Mouse (Mus musculus) C2C12 (cell line): Measurements from ENCODE around the gene Coro6. TPM values are rescaled to one million over a fixed set of nuclear protein-coding genes. Genes with fewer than 3 reads are reported as not detected.

ENCODE experiments used
- H3K27me3 ChIP-seq: one replicate; pipeline ENCODE4 v1.6.1; 2011; ENCODE audit not compliant: control insufficient read depth, insufficient read depth, insufficient read length
- H3K36me3 ChIP-seq: one replicate; pipeline ENCODE4 v1.6.1; 2011; ENCODE audit not compliant: control insufficient read depth, insufficient read depth
- H3K4me3 ChIP-seq: one replicate; pipeline ENCODE4 v1.5.1; 2011; ENCODE audit warnings: mild to moderate bottlenecking, control low read depth; ENCODE audit not compliant: poor library complexity, insufficient read depth, severe bottlenecking
- H3K79me2 ChIP-seq: one replicate; pipeline ENCODE4 v1.6.1; 2011; ENCODE audit not compliant: control insufficient read depth, insufficient read depth
- H3K79me3 ChIP-seq: one replicate; pipeline ENCODE4 v1.6.1; 2011; ENCODE audit warnings: low read depth, control low read depth
- H3ac ChIP-seq: one replicate; pipeline ENCODE3; 2011; ENCODE audit warnings: low read depth; ENCODE audit not compliant: control insufficient read depth, insufficient read length
- CEBPB ChIP-seq: IDR thresholded peaks from one replicate; pipeline ENCODE4 v1.6.1; 2011; ENCODE audit warnings: low read depth, mild to moderate bottlenecking, control low read depth, moderate library complexity
- CTCF ChIP-seq: IDR thresholded peaks from one replicate; pipeline ENCODE4 v1.5.1; 2011; ENCODE audit not compliant: control insufficient read depth, insufficient read depth, insufficient read length
- FOSL1 ChIP-seq: IDR thresholded peaks from one replicate; pipeline ENCODE4 v1.8.0; 2011; ENCODE audit warnings: mild to moderate bottlenecking, low read length; ENCODE audit not compliant: poor library complexity, insufficient read depth, severe bottlenecking
- MAX ChIP-seq: IDR thresholded peaks from one replicate; pipeline ENCODE4 v1.6.1; 2011; ENCODE audit warnings: mild to moderate bottlenecking, control low read depth
- MYOD1 ChIP-seq: IDR thresholded peaks from one replicate; pipeline ENCODE4 v1.6.1; 2011; ENCODE audit warnings: low read depth; ENCODE audit not compliant: control insufficient read depth, insufficient read length
- MYOG ChIP-seq: IDR thresholded peaks from one replicate; pipeline ENCODE4 v1.6.1; 2011; ENCODE audit not compliant: control insufficient read depth, insufficient read length; ENCODE audit errors: extremely low read depth
- USF1 ChIP-seq: IDR thresholded peaks from one replicate; pipeline ENCODE4 v1.6.1; 2011; ENCODE audit warnings: low read depth, mild to moderate bottlenecking, control low read depth, moderate library complexity
- polyA plus RNA-seq: library from polyadenylated mRNA; unstranded; fragments of >200 nt; fragmentation: generic; extraction: Trizol; gene quantifications from one replicate; pipeline ENCODE4 v1.2.1, GENCODE M21; 2012; ENCODE audit warnings: missing spikeins

Gene Coro6
- polyA plus RNA-seq, 1 experiment, result 12.8 TPM

- H3K79me3 ChIP-seq, result peaks cover 55% of the 10 kb centered on the region
- no peaks in the 10 kb centered on the region for H3K27me3 ChIP-seq
- TF ChIP-seq USF1, result no peak
- no peak for TF ChIP-seq FOSL1
- TF ChIP-seq CTCF, result no peak
- TF ChIP-seq MYOD1, result no peak
- TF ChIP-seq MAX, result no peak
- TF ChIP-seq MYOG, result no peak
- no peak for TF ChIP-seq CEBPB
- H3K36me3 ChIP-seq, result peaks cover 7% of the 10 kb centered on the region
- H3K79me2 ChIP-seq, result peaks cover 71% of the 10 kb centered on the region
- H3ac ChIP-seq, result peak overlapping the region; percentile 83
- H3K4me3 ChIP-seq, result peak overlapping the region; percentile 69
Measured at GRCm38 (mm10) chr11:77492911-77493332, 30.7 kb downstream of the Coro6 start.

DNA sequence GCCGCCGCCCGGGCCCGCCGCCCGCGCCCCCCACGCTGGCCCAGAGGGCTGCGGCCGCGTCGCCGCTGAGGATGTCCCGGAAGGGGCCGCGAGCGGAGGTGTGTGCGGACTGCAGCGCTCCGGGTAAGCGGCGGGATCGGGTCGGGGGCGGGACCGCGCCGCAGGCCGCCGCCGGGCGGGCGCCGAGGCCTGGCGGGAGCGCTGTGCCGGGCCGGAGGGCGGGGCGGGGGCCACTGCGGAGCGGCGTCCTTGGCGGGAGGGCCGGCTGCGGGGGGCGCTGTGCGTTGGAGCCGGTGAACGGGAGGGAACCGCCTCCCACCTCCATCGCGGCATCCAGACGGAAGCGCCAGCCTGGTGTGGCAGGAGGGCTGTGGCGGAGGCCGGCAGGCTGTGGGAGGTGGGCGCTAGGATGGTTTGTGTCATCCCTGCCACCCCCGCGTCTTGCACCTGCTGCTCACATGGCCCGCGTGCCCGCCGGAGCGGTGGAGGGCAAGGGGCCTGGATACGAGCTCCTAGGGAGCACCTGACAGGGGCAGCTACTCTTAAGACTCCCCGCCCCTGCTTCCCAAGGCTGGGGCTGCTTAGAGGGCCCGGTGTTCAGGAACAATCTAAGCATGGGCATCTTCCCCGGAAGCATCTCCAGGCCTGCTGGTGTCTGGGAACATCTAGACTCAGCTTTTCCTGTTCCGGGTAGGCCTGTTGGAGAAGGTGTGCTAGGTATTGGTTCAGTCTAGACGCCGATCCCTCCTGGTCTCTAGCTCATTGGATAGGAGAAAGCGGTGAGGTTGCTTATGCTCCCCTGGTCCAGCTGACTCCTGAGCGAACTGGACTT lies 31.5 kb downstream of the Coro6 start, which contains the start of gene Git1:
Gene Git1, plus strand, starts transcription at position 51 of the 832 bp plus-strand sequence.
- peaks cover 54% of the 10 kb centered on the region for H3K79me3 ChIP-seq
- H3K79me2 ChIP-seq, result peaks cover 71% of the 10 kb centered on the region
- no peaks in the 10 kb centered on the region for H3K27me3 ChIP-seq
- H3K4me3 ChIP-seq, result peak within 1 kb of the TSS; percentile 69
- H3ac ChIP-seq, result peak within 1 kb of the TSS; percentile 83
- TF ChIP-seq CTCF (peak; percentile 36), MAX (no peak), MYOD1 (no peak)
- H3K36me3 ChIP-seq, result peaks cover 13% of the 10 kb centered on the region

DNA sequence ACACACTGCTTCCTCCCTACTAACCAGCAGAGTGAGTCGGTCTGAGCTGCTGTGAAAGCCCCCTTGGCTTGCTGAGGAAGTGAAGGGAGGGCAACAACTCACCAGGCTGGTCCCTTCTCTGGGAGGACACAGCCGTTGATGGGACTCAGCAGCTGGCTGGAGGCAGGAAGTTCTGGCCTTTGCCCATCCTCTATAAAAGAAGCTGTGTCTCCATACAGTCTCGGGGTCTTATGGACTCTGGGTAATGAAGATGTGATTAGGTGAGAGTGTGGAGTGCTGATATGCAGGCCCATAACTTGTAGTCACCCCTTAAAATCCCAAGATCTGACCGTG lies 32.1 kb downstream of the Coro6 start:
- Histone ChIP-seq H3K36me3 (peaks cover 16% of the 10 kb centered on the region), H3ac (peak overlapping the region; percentile 58), H3K4me3 (peak overlapping the region; percentile 69), H3K79me3 (peaks cover 53% of the 10 kb centered on the region), H3K27me3 (no peaks in the 10 kb centered on the region), H3K79me2 (peaks cover 71% of the 10 kb centered on the region)
- TF ChIP-seq MAX (no peak), CTCF (no peak), CEBPB (no peak), MYOD1 (peak; percentile 43)

DNA sequence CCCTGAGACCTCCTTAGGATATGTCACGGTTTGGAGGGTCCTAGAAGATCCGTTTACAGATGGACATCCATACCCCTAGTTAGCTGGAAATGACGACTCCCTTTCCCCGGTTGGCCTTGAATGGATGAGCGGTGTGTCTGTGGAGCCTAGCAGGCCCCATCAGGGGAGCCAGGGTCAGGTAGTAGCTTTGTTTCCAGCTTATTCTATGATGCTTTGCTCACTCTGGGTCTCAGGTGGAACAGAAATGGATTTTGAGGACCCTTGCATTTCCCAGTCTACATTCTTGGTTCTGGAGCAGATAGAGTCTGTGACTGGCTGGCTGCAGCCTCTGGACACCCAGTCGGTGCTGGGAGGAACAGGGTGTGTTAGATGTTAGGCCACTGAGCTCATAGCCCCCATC lies 32.6 kb downstream of the Coro6 start:
- H3K36me3 ChIP-seq, result peaks cover 20% of the 10 kb centered on the region
- peaks cover 53% of the 10 kb centered on the region for H3K79me3 ChIP-seq
- peak overlapping the region; percentile 69 for H3K4me3 ChIP-seq
- H3K79me2 ChIP-seq, result peaks cover 74% of the 10 kb centered on the region
- peak overlapping the region; percentile 58 for H3ac ChIP-seq
- H3K27me3 ChIP-seq, result no peaks in the 10 kb centered on the region
- TF ChIP-seq USF1 (no peak), FOSL1 (no peak), MYOD1 (no peak), CTCF (no peak), MAX (no peak), CEBPB (no peak), MYOG (no peak)

DNA sequence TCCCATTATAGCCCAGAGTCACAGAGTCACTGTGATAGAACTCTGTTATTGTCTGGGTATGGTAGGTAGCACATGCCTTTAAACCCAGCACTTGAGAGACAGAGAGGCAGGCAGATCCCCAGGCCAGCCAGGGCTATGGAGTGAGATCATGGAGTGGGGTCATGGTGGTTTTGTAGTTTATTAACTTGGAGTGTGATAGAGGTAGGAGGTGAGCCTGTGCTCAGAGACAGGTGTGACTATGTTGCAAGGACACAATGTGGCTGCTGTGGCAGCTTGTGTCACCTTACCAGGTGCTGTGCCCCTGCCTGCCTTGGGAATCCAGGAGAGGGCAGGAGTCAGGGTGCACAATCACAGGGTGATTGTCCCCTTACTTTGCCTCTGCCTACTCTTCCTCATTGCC lies 33.3 kb downstream of the Coro6 start:
- no peak overlapping the region for H3K4me3 ChIP-seq
- H3K79me2 ChIP-seq, result peaks cover 72% of the 10 kb centered on the region
- TF ChIP-seq FOSL1, result no peak
- no peak for TF ChIP-seq CTCF
- TF ChIP-seq USF1, result no peak
- TF ChIP-seq CEBPB, result no peak
- no peak for TF ChIP-seq MYOD1
- TF ChIP-seq MYOG, result no peak
- TF ChIP-seq MAX, result no peak

DNA sequence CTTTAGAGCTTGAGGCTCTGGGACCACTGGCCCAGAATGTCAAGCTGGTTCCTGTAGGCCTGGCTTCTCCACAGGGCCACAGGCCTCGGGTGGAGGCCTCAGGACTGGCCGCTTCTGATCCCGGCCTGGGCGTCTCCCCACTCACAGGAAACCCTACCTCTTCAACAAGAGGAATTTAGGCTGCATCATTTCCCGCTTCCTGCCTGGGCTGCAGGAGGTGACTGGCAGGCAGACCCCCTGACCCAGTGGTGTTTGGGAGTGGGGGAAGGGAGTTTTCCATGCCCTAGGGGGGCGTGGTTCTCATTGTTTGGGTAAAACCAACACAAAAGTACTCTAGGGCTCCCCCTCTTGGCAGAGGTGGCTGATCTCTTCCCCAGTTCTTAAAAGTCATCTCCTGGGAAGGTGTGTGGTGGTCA lies 35.1 kb downstream of the Coro6 start:
- Histone ChIP-seq H3K36me3 (peaks cover 45% of the 10 kb centered on the region), H3K27me3 (no peaks in the 10 kb centered on the region), H3K79me3 (peaks cover 57% of the 10 kb centered on the region), H3K79me2 (peaks cover 86% of the 10 kb centered on the region), H3K4me3 (no peak overlapping the region), H3ac (no peak overlapping the region)
- TF ChIP-seq MYOG, result no peak
- TF ChIP-seq CEBPB, result no peak
- no peak for TF ChIP-seq MYOD1
- TF ChIP-seq USF1, result no peak
- no peak for TF ChIP-seq FOSL1
- TF ChIP-seq MAX, result no peak
- TF ChIP-seq CTCF, result no peak

More for the DNA sequence above, 33.3 kb downstream of the Coro6 start:
- Histone ChIP-seq H3K27me3 (no peaks in the 10 kb centered on the region), H3ac (no peak overlapping the region), H3K36me3 (peaks cover 27% of the 10 kb centered on the region), H3K79me3 (peaks cover 53% of the 10 kb centered on the region)
